Mouse (Mus musculus) liver, adult 2 months (tissue): Measurements from ENCODE around the gene Hecw2.

Source experiments
- CTCF ChIP-seq: fragments of 200-500 bp; IDR thresholded peaks from 2 replicates; pipeline ENCODE4 v1.5.1; 2011; ENCODE audit warnings: low read depth, low read length, control low read depth
- POLR2A ChIP-seq: fragments of 200-500 bp; IDR thresholded peaks from 2 replicates; pipeline ENCODE4 v1.6.1; 2011; ENCODE audit warnings: low read length, control low read depth; ENCODE audit not compliant: insufficient read depth; ENCODE audit errors: extremely low read depth

- TF ChIP-seq POLR2A (no peak), CTCF (no peak)
These were observed 294.6 kb downstream of the Hecw2 start for GRCm38 (mm10) chr1:53900416-53900815.
